17 mouse cellular contexts compared by ENCODE assay signal in the genomic region with DNA sequence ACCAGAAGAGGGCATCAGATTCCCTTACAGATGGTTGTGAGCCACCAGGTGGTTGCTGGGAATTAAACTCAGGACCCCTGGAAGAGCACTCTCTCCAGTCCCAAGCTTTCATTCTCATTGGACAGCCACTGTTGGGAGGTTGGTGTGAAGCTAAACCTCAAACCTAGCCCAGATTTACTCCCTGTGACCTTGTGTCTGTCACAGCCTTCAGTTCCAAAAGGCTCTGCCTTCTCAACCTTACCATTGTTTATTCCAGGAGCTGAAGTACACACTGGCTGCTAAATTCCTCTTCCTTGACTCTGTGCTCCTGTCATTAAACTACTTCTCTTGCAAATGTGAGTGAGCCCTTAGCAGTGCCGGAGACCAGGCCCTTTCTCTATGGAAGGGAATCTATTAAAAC.
"Had no signal": no experiment of that assay in that cellular context is flagged by ENCODE, and none has a peak within 500 bp of the region (broad histone marks: within the 10 kb centered on the region; RNA-seq: fewer than 3 reads in every experiment).

No protein-coding gene starts in this region.

- H3K4me2 ChIP-seq: lung, embryonic 15.5 days; midbrain, embryonic 12.5 days; neural tube, embryonic 12.5 days; stomach, embryonic 15.5 days had no signal

- H3K9ac ChIP-seq: liver, embryonic 14.5 days; lung, embryonic 15.5 days; midbrain, embryonic 12.5 days; neural tube, embryonic 12.5 days; stomach, embryonic 15.5 days had no signal

- H3K27me3 ChIP-seq: lung, embryonic 15.5 days; megakaryocyte, embryonic 14.5 days; midbrain, embryonic 12.5 days; neural tube, embryonic 12.5 days; stomach, embryonic 15.5 days had no signal

- H3K27ac ChIP-seq: liver, embryonic 14.5 days; lung, embryonic 15.5 days; macrophage; midbrain, embryonic 12.5 days; neural tube, embryonic 12.5 days; stomach, embryonic 15.5 days; stomach, postnatal 0 days had no signal

- H3K9me3 ChIP-seq: lung, embryonic 15.5 days; megakaryocyte, embryonic 14.5 days; midbrain, embryonic 12.5 days; neural tube, embryonic 12.5 days; stomach, embryonic 15.5 days had no signal

- ATAC-seq: midbrain, embryonic 16.5 days had no signal

- DNase-seq: lung, adult 2 months; lung, postnatal 10 days; lung, postnatal 36 days; midbrain, embryonic 14.5 days; right cerebral cortex, postnatal 14 days; thymus, adult 2 months; thymus, postnatal 25 days; thymus, postnatal 4 days had no signal

- H3K36me3 ChIP-seq: lung, embryonic 15.5 days; midbrain, embryonic 12.5 days; neural tube, embryonic 12.5 days; stomach, embryonic 15.5 days had no signal

- H3K4me3 ChIP-seq: lung, embryonic 15.5 days; megakaryocyte, embryonic 14.5 days; midbrain, embryonic 12.5 days; neural tube, embryonic 12.5 days; stomach, embryonic 15.5 days had no signal
